Mouse (Mus musculus): Measurements from ENCODE around the gene Acvr1.
A peak's percentile ranks its signal among the peaks of the same experiment; 100 is the strongest.

The Acvr1 gene

GRCm38 (mm10) chr2:58415037-58415436, 151.9 kb downstream of the Acvr1 start:
- peak; percentile 27 for DNase-seq (ENCODE audit: low read depth, low spot score)

GRCm38 (mm10) chr2:58408926-58409634, 157.9 kb downstream of the Acvr1 start:
- DNase-seq (ENCODE audit: low read depth, low spot score) = no peak

GRCm38 (mm10) chr2:58403481-58403880, 163.5 kb downstream of the Acvr1 start:
- DNase-seq (ENCODE audit: low read depth, low spot score) = no peak

DNA sequence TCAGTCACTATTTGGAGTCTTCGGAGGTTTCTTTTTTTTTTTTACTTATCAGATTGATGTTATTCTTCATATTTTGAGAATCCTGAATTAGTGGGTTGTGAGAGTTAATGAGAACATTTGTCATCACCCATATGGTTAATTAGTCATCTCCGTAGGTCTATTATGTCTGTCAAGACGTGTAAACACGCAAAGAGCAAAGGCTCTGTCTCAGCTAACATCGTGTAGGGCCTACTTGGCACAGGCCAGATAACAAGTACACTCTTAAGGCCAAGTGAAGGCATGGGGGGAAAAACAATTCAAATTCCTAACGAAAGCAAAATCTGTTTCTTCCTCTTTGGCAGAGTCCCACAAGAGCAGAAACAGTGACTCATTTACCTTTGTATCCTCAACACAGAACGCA, 178.4 kb downstream of the Acvr1 start:
- no peak for DNase-seq (ENCODE audit: low read depth, low spot score)

GRCm38 (mm10) chr2:58380020-58380419, 186.9 kb downstream of the Acvr1 start:
- no peak for DNase-seq (ENCODE audit: low read depth, low spot score)

GRCm38 (mm10) chr2:58379475-58379874, 187.5 kb downstream of the Acvr1 start:
- no peak for DNase-seq (ENCODE audit: low read depth, low spot score)

- DNase-seq (ENCODE audit: low read depth, low spot score) = no peak
Observed at GRCm38 (mm10) chr2:58377417-58378130, 189.4 kb downstream of the Acvr1 start.

GRCm38 (mm10) chr2:58366196-58366595, 200.8 kb downstream of the Acvr1 start:
- DNase-seq (ENCODE audit: low read depth, low spot score) = no peak

- no peak for DNase-seq (ENCODE audit: low read depth, low spot score)
Observed at GRCm38 (mm10) chr2:58361361-58362046, 205.5 kb downstream of the Acvr1 start.

GRCm38 (mm10) chr2:58358132-58358460, 208.9 kb downstream of the Acvr1 start:
- no peak for DNase-seq (ENCODE audit: low read depth, low spot score)

DNA sequence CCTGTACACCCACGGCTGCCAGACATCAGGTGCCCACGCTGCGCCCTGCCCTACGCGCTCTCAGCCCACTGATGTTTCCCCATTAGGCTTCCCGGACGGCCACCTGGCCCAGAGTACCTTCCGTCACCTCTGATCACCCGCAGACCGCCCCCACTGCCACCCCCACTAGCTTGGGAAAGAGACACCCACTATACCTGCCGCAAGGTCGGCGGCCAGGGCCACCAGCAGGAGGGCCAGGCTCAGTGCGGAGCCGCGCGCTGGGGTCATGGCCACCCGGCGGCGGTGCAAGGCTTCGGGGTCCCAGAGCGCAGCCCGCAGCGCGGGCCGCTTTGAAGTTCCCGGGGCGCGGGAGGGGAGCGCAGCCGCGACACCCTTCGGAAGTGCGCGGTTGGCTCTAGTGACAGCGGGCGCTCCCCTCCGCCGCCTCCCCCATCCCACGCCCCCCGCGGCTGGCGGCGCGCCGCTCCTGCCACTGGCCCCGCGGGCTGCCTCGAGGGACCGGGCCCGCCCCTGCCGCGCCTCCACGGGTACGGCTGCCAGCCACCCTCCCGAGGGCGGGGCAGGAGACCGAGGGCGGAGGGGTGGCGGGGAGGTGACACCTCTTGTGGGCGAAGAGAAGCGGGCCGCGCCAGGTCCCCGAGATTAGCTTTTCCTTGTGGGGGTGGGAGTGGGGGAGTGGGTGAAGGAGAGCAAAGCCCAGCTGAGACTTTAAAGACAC, 209.4 kb downstream of the Acvr1 start, which contains the start of gene Acvr1c:
Gene Acvr1c (minus strand): TSS at position 482 of the 718 bp plus-strand sequence.
- peak; percentile 49 for DNase-seq (ENCODE audit: low read depth, low spot score)

GRCm38 (mm10) chr2:58357068-58357413, 209.9 kb downstream of the Acvr1 start:
- DNase-seq (ENCODE audit: low read depth, low spot score) = peak; percentile 19

- no peak for DNase-seq (ENCODE audit: low read depth, low spot score)
Observed at GRCm38 (mm10) chr2:58354389-58354788, 212.6 kb downstream of the Acvr1 start.

DNA sequence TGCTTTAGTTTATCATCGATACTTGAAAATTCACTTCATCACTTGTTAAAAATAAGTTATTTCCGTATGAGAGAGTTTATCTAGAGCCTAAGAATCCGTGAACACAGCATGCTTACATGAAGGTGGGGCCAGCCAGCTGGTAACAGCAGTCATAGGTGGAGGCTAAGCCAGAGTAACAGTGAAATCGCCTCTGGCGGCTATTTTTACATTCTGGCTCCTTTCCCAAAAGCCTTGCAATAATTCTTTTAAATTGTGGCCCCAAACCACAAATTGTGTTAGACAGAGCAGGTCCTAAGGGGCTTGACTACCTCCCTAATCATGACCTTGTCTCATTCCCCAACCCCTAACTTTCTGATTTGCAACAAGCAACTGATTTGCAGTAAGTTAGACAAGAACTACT, 214.1 kb downstream of the Acvr1 start:
- no peak for DNase-seq (ENCODE audit: low read depth, low spot score)

DNA sequence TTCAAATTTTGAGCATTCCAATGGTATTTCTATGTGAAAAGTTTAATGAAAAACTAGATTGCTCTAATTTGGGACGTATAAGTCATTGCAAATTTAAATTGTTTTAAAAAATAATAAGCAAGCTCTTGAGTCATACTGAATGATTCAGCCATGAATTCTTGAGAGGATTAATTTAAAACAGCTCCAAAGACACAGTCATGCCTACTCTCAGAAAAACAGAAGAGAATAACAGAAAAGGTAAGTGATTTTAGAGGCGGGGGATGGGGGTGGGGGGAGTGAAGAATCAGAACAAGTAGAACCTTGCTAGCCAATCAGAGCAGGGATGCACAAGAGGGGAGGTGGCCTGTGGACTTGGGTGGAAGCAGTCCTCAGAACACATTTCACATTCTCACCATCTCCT, 216.3 kb downstream of the Acvr1 start:
- DNase-seq (ENCODE audit: low read depth, low spot score) = no peak

All from CD4-positive helper T cell, adult 2 months (primary cell).